Mouse (Mus musculus) CD4-positive, CD25-positive, alpha-beta regulatory T cell, adult 4 months (primary cell): ENCODE results near the gene Psmd4. TPM values are rescaled to one million over a fixed set of nuclear protein-coding genes. Genes with fewer than 3 reads are reported as not detected.
"Not testable (repeated sequence)": the region's sequence is repeated elsewhere in the genome, so short reads cannot be mapped to it uniquely, and the experiment has no call there.

Experiments used
- ATAC-seq: one replicate; pipeline ENCODE4 v1.8.0; 2017
- polyA plus RNA-seq, 2 experiments: library from polyadenylated mRNA; unstranded; fragments of 100-300 nt; shearing (Covaris generic); gene quantifications; one replicate each; pipeline ENCODE4 v1.2.1; 2017

The Psmd4 gene
- 100 to 1,000 TPM; 171 to 277 TPM for polyA plus RNA-seq

- peak; percentile 97 for ATAC-seq
Measured at GRCm38 (mm10) chr3:95042166-95042837, at the start of gene Psmd4. TSS of gene Psmd4 (minus strand) at chr3:95042614.

- ATAC-seq, result no peak
Measured at GRCm38 (mm10) chr3:95088071-95088470, 45.7 kb upstream of the Psmd4 start.

GRCm38 (mm10) chr3:95071606-95072005 is 29.2 kb upstream of the Psmd4 start:
- ATAC-seq, result no peak

GRCm38 (mm10) chr3:95066570-95066969 is 24.2 kb upstream of the Psmd4 start:
- no peak for ATAC-seq

GRCm38 (mm10) chr3:95066095-95066494 is 23.7 kb upstream of the Psmd4 start:
- no peak for ATAC-seq

- ATAC-seq, result no peak
Measured at GRCm38 (mm10) chr3:95065553-95065952, 23.1 kb upstream of the Psmd4 start.

GRCm38 (mm10) chr3:95063741-95064140 is 21.3 kb upstream of the Psmd4 start:
- ATAC-seq, result no peak

GRCm38 (mm10) chr3:95058078-95058477 is 15.7 kb upstream of the Psmd4 start:
- no peak for ATAC-seq

GRCm38 (mm10) chr3:95056275-95056674 is 13.9 kb upstream of the Psmd4 start:
- no peak for ATAC-seq

- no peak for ATAC-seq
Measured at GRCm38 (mm10) chr3:95054481-95055260, 12.3 kb upstream of the Psmd4 start.

GRCm38 (mm10) chr3:95053701-95054100 is 11.3 kb upstream of the Psmd4 start:
- ATAC-seq, result peak; percentile 82

GRCm38 (mm10) chr3:95052959-95053358 is 10.5 kb upstream of the Psmd4 start:
- peak; percentile 91 for ATAC-seq

GRCm38 (mm10) chr3:95047914-95048313 is 5.5 kb upstream of the Psmd4 start:
- ATAC-seq, result no peak

GRCm38 (mm10) chr3:95046462-95047057 is 4.1 kb upstream of the Psmd4 start:
- ATAC-seq, result no peak

- no peak for ATAC-seq
Measured at GRCm38 (mm10) chr3:95043251-95043650, 837 bp upstream of the Psmd4 start.

- peak; percentile 75 for ATAC-seq
Measured at GRCm38 (mm10) chr3:95042838-95043229, 420 bp upstream of the Psmd4 start.

GRCm38 (mm10) chr3:95041625-95042024 is 789 bp downstream of the Psmd4 start:
- no peak for ATAC-seq

GRCm38 (mm10) chr3:95029953-95030352 is 12.5 kb downstream of the Psmd4 start:
- ATAC-seq, result no peak

GRCm38 (mm10) chr3:95029291-95029827 is 13.1 kb downstream of the Psmd4 start:
- not testable (repeated sequence) for ATAC-seq

GRCm38 (mm10) chr3:95028603-95029002 is 13.8 kb downstream of the Psmd4 start:
- peak; percentile 78 for ATAC-seq

- peak; percentile 88 for ATAC-seq
Measured at GRCm38 (mm10) chr3:95027701-95028100, 14.7 kb downstream of the Psmd4 start.

GRCm38 (mm10) chr3:95027057-95027645 is 15.3 kb downstream of the Psmd4 start:
- ATAC-seq, result no peak

GRCm38 (mm10) chr3:95025202-95025601 is 17.2 kb downstream of the Psmd4 start:
- ATAC-seq, result no peak
